Mouse (Mus musculus) gastrocnemius, postnatal 4 days (tissue): ENCODE data around the gene Mapkap1. TPM values are rescaled to one million over a fixed set of nuclear protein-coding genes. Genes with fewer than 3 reads are reported as not detected.

Experiments
- DNase-seq, 2 experiments: peaks; one replicate each; pipeline ENCODE4 v3.0.0; 2021 to 2022; ENCODE audit warnings: low spot score in 2 of 2, mixed read lengths in 2 of 2
- total RNA-seq, 2 experiments: library from RNA; stranded (reverse); gene quantifications; 2 replicates each; pipeline ENCODE4 v1.2.3; 2021

Gene Mapkap1
- total RNA-seq, 2 experiments from 2014 or later: 50.8 to 51.7 TPM

- no peak for DNase-seq
Observed at GRCm38 (mm10) chr2:34571096-34571495, 164.5 kb downstream of the Mapkap1 start.

GRCm38 (mm10) chr2:34573073-34573472, 166.5 kb downstream of the Mapkap1 start:
- no peak for DNase-seq

- no peak for DNase-seq
Observed at GRCm38 (mm10) chr2:34588546-34588945, 182.0 kb downstream of the Mapkap1 start.

DNA sequence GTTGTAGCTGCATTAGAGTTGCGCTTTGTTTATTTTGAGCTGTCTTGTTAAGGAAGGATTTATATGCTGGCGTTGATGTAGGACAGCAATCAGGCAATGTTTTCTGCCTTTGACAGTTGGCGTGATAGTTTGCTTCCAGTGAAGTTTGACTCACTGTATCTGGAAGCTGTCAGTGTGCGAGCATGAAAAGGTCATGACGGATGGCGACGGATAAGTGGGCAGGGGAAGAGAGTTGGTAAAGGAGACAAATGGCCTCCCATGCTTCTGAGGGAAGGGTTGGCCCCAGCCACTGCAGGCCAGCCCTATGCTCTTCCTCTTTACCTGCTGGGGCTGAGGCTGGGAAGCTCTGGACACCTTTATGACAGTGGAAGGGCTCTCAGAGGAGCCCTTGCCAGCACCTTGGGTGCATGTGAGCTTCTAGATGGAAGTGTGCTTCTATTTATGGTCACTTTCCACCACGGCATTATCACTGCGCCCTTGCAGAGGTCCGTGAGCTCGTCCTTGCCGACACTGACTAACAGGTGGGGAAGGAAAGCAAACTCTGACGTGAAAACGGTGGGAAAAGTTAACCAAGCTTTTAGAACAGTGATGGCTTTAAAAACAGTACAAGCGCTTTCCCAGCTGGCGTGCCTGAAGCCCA, 185.3 kb downstream of the Mapkap1 start:
- no peak for DNase-seq

- no peak for DNase-seq
Observed at GRCm38 (mm10) chr2:34592361-34592960, 185.9 kb downstream of the Mapkap1 start.

GRCm38 (mm10) chr2:34594001-34594400, 187.4 kb downstream of the Mapkap1 start:
- DNase-seq: no peak

GRCm38 (mm10) chr2:34599606-34600255, 193.2 kb downstream of the Mapkap1 start:
- no peak for DNase-seq

GRCm38 (mm10) chr2:34600734-34601133, 194.2 kb downstream of the Mapkap1 start:
- no peak for DNase-seq

DNA sequence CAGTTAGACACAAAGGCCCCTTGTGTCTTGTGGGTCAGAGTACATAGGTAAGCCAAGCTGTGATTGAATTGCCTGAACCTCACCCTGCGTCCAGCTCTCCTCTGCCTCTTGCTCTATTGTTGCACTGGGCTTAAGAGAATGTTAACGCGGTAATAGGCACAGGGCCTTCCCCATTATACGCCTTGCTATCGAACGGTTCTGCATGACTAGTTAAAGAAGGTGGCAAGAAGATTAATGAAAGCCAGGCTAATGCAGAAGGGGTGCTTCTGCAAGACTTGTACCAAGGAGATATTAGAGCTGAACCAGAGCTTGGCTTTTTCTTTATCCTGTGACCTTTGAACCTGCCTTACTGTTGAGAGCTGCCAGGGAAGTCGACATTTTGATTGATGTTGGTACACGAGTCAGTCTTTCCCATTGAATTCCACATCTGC, 195.6 kb downstream of the Mapkap1 start:
- DNase-seq: no peak

GRCm38 (mm10) chr2:34602896-34603295, 196.3 kb downstream of the Mapkap1 start:
- no peak for DNase-seq

- DNase-seq: no peak
Observed at GRCm38 (mm10) chr2:34603653-34604214, 197.2 kb downstream of the Mapkap1 start.

- no peak for DNase-seq
Observed at GRCm38 (mm10) chr2:34605040-34605439, 198.5 kb downstream of the Mapkap1 start.

DNA sequence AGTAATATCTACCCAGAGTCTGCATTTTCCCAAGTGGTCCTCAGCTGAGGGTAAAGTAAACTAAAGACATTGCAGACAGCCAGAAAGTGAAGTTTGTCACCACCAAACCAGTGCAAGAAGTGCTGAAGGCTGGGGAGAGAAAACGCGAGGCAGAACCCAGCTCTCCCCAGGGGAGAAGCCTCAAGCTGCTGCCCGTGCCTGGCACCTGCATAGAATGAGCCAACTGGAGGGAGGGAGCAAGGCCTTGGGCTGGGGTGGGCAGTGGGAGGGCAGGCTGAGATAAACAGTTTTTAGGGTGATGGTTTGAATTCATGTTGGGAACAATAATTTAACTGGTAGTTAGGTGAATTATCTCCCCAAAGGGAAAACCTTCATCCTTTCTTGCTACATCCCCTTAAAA, 202.3 kb downstream of the Mapkap1 start:
- DNase-seq: no peak

DNA sequence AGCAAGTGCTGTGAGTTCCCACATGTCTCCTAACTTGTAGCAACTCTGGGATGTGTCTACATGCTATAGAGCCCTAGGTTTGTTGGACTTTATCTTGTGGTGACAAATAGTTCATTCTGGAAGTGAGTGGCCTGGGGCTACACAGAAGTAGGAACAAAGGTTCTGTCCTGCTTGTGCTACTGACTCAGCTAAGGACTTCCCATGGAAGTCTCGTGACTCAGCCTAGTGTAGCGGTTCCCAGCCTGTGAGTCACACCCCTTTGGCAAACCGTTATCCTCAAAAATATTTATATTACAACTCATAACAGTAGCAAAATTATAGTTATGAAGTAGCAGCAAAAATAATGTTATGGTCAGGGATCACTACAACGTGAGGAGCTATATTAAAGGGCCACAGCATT, 202.9 kb downstream of the Mapkap1 start:
- no peak for DNase-seq

DNA sequence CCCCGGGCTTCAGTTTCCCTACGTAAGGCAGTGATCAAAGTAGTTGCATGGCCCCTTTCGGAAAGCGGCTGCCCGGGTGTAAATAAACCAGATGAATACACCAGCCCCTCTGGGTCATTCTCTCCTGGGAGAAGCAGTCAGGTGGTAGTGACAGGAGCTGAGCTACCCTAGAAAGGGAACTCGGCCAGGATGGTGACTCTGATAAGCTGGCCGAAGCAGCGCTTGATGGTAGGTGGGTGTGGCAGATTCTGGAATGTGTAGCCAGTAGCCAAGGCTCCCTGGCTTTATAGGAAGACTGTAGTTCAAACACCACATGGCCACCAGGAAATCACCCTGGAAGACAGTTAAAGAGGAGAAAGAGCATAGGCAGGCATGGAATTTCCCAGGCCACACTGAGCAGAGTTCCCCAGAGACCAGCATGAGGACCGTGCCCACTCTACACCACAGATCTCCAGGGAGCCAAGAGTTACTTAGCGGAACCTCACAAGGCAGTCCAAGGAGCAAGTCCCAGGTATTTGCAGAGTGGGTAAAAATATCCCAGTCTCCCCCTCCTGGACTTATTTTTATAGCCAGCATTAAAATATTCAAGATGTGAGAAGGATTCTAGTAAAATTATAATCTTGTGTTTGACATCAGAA, 214.3 kb downstream of the Mapkap1 start:
- DNase-seq: no peak

DNA sequence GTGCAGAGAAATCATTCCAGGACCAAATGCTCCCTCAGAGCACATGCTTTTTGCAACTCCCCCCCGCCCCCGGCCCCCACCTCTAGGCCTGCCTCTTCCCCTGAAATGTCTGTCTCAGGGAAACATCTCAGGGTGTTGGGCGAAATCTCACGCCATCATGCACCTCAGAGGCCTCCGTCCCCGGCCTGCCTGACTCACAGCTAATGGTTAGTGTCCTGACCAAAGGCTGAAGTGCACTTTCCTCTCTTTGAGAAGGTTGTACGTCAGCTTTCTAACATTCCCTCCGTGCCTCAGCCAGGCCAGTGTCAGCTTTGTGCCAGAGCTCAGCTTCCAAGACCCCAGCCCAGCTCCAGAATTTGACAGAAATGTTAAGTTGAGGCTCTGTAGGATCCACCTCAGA, 214.9 kb downstream of the Mapkap1 start:
- no peak for DNase-seq

DNA sequence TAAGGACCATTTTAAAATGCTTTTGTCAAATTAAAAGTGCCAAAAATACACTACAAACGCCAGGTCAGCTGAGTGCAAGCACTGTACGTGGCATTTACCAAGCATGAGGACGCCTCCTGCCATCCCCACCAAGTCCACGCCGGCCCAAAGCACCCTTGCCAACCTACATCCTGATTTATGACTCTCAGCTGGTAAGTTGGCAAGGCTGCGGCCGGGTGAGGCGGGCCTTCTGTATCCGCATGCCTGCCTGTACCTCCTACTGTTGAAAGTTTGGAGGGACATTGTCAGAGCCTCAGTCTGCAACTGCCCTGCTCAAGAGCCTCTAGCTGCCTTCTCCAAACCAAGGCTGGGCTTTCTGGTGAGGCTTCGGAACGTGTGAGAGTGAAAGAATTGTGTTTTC, 215.9 kb downstream of the Mapkap1 start:
- peak in 1 of 2 experiments; percentile 54 for DNase-seq

GRCm38 (mm10) chr2:34623181-34623580, 216.6 kb downstream of the Mapkap1 start:
- no peak for DNase-seq

DNA sequence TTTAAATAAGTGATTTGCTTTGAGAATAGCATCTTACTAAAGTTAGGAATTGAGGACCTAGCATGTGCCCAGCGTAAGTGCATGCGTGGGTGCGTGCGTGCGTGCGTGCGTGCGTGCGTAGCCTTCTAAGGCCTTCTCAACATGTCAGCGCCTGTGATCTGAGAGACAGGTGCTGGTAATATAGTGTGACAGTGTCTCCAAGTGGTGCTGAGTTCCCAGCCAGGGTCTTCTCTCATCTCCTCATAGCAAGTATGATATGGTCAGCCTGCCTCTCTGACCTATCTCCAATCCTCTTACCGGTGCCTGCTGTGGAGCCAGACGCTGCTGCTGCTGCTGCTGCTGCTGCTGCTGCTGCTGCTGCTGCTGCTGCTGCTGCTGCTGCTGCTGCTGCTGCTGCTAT, 217.5 kb downstream of the Mapkap1 start:
- no peak for DNase-seq

DNA sequence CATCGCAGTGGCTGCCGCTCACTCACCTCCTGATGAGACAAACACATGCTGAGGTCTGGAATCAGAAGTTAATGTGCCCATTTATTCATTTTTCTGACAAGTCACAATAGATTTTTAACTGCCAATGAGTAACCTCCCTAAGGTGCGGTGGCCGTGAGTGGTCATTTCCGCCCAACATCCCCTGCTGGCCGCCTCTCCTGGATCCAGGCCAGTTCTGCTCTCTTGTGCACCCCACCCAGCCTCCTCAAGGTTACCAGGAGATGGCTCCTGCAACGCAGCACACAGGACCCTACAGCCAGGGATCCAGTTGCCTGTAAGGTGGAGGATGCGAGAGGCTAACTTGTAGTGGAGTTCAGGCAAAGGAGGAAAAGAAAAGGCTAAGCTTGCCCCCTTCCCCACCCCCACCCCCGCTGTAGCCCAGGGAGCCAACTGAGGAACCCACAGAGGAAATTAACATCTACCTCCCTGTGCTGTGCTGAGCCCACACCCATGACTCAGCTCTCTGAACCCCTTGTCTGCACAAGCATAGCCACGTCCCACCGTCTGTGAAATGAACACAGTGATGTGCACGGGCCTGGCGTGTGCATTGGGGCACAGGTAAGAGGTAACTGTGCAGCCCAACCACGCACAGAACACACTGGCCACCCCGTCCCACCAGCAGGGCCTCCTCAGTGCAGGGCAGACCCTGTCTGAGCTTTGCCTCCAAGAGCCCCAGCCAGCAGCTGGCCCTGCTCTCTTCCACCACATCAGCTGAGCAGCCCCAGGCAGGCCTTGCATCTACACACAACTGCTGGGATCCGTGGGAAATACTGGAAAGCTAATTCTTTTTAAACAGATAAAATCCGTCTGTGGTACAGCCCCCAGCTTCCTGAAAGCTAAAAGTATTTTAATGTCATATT, 221.0 kb downstream of the Mapkap1 start:
- DNase-seq: no peak
